Mouse (Mus musculus) mouse trophoblast stem cell (cell line): ENCODE data around the gene Ip6k3.

Experiments used
- in situ Hi-C, 2 experiments: fragments of 300-500 bp; cut with MseI, MboI; formaldehyde crosslinking; loops; 2 replicates in 1 of 2; 3 replicates in 1 of 2; pipeline ENCODE4 v1.15.1; 2025

Gene Ip6k3

GRCm38 (mm10) chr17:27125185-27125584 lies 42.4 kb downstream of the Ip6k3 start:
- in situ Hi-C loops = no loop called here

- in situ Hi-C loops = no loop called here
Measured at GRCm38 (mm10) chr17:27123813-27124375, 43.7 kb downstream of the Ip6k3 start.

- in situ Hi-C loops = no loop called here
Measured at GRCm38 (mm10) chr17:27123103-27123502, 44.5 kb downstream of the Ip6k3 start.

GRCm38 (mm10) chr17:27122701-27123100 lies 44.9 kb downstream of the Ip6k3 start:
- in situ Hi-C loops = no loop called here

GRCm38 (mm10) chr17:27121781-27122180 lies 45.8 kb downstream of the Ip6k3 start:
- in situ Hi-C loops = no loop called here

- in situ Hi-C loops = no loop called here
Measured at GRCm38 (mm10) chr17:27121266-27121665, 46.3 kb downstream of the Ip6k3 start.

- in situ Hi-C loops = no loop called here
Measured at GRCm38 (mm10) chr17:27120561-27121024, 47.0 kb downstream of the Ip6k3 start.

- in situ Hi-C loops = no loop called here
Measured at GRCm38 (mm10) chr17:27119954-27120353, 47.6 kb downstream of the Ip6k3 start.

- in situ Hi-C loops = no loop called here
Measured at GRCm38 (mm10) chr17:27119540-27119895, 48.1 kb downstream of the Ip6k3 start.

GRCm38 (mm10) chr17:27118676-27119539 lies 48.7 kb downstream of the Ip6k3 start:
- in situ Hi-C loops = no loop called here

- in situ Hi-C loops = no loop called here
Measured at GRCm38 (mm10) chr17:27110072-27110471, 57.5 kb downstream of the Ip6k3 start.

- in situ Hi-C loops = no loop called here
Measured at GRCm38 (mm10) chr17:27107936-27108335, 59.7 kb downstream of the Ip6k3 start.

- in situ Hi-C loops = no loop called here
Measured at GRCm38 (mm10) chr17:27106745-27107144, 60.9 kb downstream of the Ip6k3 start.

- in situ Hi-C loops = no loop called here
Measured at GRCm38 (mm10) chr17:27105698-27106470, 61.7 kb downstream of the Ip6k3 start.

GRCm38 (mm10) chr17:27101675-27102074 lies 65.9 kb downstream of the Ip6k3 start:
- in situ Hi-C loops = no loop called here

GRCm38 (mm10) chr17:27095690-27096089 lies 71.9 kb downstream of the Ip6k3 start:
- in situ Hi-C loops = no loop called here
